Mouse (Mus musculus) megakaryocyte, embryonic 14.5 days (primary cell): Measurements from ENCODE around the gene Gm17349.

Experiments
- FLI1 ChIP-seq: IDR thresholded peaks from 2 replicates; pipeline ENCODE4 v1.6.1; 2012; ENCODE audit warnings: low read length, inconsistent platforms, mixed read lengths
- GATA1 ChIP-seq: IDR thresholded peaks from 3 replicates; pipeline ENCODE4 v1.6.1; 2012; ENCODE audit warnings: mixed read lengths, low read length, inconsistent platforms, borderline replicate concordance

DNA sequence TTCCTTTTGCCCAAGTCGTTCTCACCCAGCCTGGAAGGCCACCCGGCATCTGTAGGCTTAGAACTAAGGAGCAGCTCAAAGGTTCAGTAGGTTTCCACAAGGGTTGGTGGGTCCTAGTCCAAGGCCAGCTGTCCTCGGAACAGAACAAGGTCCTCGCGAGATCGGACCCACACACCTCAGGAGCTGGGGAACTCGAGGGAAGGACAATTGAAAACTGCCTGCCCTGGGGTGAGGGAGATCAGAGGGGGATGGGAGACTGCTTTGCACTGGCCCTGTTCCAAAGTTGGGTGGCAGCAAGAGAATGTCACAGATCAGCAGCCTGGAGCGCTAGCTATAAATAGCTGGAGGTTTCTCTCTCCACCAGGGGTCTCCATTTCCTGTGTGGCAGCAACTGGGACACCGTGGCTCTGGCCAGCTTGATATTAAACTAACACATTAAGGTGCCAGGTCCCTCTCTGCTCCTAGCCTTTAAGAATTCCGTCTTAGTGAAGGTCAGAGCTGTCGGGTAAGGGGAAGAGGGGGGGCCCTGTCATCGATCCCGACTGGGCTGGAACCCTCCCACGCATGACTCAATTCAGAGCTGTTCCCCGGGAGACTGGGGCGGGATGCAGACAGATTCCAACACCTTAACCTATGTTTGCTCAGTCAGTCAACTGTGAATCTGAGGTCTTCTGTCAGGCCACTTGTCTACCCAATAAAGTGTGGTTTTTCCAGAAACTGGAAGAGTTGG is 19.2 kb upstream of the Gm17349 start:
- no peak for TF ChIP-seq GATA1
- no peak for TF ChIP-seq FLI1
